Mouse (Mus musculus) megakaryocyte progenitor cell, adult 5-6 weeks (primary cell): Measurements from ENCODE around the gene Muc3. TPM values are rescaled to one million over a fixed set of nuclear protein-coding genes. Genes with fewer than 3 reads are reported as not detected.
"Not testable (repeated sequence)": the region's sequence is repeated elsewhere in the genome, so short reads cannot be mapped to it uniquely, and the experiment has no call there.

Source experiments
- ATAC-seq: replicated peaks from 2 replicates; pipeline ENCODE4 v1.8.0; 2016; ENCODE audit warnings: mild to moderate bottlenecking, moderate TSS enrichment, inconsistent platforms; ENCODE audit not compliant: poor library complexity
- total RNA-seq, 2 experiments: library from RNA; stranded (forward) in 1 of 2; stranded (reverse) in 1 of 2; fragments of 157-497, 149-512 nt in 1 of 2; fragments of 200-1000 nt in 1 of 2; gene quantifications; 2 replicates each; pipeline versions ENCODE4 v1.2.3 to v1.2.4; 2015 to 2017

The Muc3 gene
- total RNA-seq, 2 experiments from 2014 or later, result not detected

DNA sequence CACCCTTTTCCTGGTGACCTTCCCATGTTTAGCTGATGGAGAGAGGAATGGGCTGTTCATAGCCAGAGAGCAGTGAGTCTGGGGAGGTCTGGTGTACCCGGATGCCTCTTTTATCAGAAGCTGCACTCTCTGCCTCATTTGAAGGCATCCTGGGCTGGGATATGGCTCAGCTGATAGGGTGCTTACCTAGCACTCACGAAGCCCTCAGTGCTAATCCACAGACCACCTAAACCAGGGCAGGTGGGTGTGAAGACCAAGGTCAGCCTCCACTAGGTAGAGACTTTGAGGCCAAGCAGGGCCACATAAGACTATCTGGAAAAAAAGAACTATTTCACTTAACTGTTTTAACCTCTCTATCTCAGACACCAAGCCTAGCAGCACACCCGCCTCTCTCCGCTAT is 25.6 kb downstream of the Muc3 start:
- ATAC-seq, result no peak

DNA sequence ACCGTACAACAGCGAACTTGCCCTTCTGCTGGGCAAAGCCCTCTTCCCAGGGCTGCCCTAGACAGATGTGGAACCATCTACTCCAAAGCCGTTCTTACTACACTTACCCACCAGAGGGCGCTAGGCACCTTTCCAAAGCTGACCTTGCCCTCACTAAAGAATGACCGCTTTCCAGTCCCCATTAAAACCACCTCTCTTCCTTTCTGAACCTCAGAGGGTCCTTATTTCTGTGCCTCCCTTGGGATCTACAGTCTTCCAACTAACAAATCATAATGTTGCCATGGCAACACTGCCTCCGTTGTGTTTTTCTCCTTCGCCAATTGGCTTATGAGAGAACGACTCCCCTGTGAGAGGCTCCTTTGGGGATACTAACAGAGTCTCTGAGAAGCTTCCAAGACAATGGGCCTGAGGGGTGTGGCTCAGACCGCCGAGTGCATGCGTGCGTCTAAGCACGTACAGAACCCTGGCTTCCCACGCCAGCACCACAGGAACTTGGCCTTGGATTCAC is 26.4 kb downstream of the Muc3 start:
- peak; percentile 98 for ATAC-seq

DNA sequence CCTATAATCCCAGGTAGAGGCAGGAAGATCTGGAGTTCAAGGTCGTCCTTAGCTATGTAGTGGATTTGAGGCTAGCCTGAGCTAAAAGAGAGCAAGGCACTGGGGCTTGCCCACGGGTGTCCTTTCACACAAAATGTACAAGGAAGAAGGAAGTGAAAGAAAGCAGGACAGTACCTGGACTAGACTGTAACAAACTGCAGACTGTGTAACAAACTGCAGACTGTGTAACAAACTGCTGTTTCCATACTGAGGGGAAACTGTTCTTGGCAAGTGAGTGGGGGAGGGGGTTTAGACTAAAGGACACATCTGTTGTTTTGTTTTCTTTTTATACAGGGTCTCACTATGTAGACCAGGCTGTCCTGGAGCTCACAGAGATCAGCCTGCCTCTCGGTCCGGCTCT is 27.8 kb downstream of the Muc3 start:
- no peak for ATAC-seq

DNA sequence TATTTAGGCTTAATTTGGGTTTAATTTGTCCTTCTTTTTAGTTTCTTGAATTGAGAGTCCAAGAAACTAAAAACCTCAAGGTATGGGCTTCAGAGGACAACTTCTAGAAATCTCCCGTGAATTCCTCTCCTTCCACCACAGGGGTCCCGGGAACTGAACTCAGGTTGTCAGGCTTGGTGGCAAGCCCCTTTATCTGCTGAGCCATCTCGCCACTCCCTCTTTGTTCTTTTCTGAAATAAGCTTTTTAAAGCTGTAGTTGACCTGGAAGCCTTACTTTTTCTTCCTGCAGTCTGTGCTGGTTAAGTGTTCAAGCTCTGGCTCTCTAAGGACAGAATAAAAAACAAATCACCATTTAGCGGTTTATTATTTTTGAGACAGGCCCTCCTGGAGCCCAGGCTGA is 30.2 kb downstream of the Muc3 start:
- ATAC-seq, result no peak

DNA sequence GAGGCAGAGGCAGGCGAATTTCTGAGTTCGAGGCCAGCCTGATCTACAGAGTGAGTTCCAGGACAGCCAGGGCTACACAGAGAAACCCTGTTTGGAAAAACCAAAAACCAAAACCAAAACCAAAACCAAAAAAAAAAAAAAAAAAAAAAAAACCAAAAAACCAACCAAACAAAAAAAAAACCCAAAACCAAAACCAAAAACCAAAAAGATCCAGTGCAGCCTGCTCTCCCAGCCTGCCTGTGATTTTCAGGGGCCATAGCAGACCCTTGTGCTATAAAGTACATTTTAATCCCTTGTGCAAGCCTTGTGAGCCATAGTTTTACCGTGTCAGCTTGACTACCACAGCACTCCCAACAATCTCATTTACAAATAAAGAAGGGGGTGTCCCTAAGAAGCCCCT is 31.1 kb downstream of the Muc3 start:
- not testable (repeated sequence) for ATAC-seq

DNA sequence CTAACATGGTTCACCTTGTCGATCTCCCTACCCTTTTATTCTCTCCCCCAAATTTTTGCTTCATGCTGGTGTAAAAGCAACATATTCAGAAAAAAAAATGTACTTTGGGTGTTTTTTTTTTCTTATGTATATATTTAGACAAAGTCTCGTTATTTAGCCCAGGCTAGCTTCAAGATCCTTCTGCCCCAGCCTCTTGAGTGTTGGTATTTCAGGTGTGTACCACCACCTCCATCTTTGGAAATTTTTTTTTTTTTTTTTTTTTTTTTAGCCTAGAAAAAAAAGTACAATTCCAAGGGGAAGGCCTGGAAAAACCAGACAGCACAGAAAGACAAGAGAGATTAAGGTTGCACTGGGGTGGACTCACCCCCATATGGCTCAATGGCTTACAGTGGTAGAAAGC is 32.1 kb downstream of the Muc3 start:
- ATAC-seq, result no peak

DNA sequence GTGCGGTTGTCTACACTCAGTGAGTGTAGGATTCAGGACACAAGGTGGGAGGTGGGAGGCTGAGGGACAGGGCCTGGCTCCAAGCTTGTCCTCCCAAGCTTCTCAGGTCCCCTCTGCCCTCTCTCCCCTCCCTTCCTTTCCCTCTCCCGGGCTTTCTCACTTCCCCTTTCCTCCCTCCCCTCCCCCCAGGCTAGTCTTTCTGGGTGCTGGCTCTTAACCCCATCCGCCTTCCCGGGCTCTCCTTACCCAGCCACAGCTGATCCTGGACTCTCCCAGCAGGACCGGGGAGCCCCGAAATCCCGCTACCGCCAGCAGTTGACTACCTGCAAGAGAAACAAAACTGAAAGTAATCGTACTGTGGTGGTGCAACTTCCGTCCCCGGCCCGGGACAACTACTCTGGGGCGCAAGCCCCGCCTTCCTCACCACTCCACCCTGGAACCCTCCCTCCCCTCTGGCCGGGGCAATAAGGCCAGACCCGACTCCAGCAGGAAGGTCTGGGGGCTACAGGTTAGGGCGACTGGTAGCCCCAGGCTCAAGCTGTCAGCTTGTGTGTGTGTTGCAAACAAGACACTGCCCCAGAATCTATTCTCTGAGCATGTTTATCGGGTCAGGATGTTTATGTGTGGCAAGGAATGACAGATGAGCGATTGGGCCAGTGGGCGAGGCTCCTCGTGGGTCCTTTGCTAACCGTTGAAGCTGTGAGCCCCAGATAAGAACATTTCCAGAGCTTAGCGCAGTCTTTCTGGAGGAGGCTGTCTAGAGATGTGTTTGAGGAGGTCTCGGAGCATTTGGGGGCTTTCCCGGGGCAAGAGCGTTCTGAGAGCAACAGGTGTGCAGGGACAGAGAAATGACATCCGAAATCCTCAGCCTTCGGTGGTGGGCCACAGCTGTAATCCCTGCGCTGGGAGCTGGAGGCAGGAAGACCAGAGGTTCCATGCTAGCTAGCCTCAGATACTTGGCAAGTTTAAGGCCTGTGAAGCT is 33.0 kb downstream of the Muc3 start, which contains the start of gene Trim56:
Gene Trim56, minus strand, starts transcription at position 344 of the 982 bp plus-strand sequence.
- peak; percentile 92 for ATAC-seq

DNA sequence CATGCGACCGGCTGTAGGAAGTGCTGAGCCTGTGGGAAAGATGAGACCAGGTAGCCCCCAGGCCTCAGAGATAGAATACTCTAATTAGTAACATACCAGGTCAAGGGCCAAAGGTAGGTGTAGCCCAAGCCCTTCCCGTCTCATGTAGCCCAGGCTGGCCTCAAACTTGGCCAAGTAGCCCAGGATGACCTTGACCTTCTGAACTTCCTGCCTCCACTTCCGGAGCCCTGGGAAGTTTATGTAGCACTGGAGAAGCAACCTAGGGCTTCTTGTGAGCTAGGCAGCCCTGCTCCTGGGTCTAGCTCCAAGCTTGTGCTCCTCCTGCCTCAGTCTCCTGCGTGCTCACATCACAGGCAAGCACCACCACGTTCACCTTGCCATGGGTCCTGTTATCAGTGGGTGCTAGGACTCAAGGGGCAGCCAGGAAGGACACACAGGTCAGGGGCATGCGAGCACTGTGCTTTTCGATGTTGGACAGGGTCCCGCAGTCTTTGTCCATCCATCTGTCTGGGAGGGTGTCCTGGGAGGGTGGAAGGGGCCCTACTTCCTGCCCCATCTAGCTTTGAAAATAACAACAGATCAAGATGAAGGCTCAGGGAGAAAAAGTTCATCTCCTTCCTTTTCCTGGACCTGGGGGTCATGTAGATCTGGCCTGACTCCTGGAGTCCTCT is 34.1 kb downstream of the Muc3 start:
- no peak for ATAC-seq

DNA sequence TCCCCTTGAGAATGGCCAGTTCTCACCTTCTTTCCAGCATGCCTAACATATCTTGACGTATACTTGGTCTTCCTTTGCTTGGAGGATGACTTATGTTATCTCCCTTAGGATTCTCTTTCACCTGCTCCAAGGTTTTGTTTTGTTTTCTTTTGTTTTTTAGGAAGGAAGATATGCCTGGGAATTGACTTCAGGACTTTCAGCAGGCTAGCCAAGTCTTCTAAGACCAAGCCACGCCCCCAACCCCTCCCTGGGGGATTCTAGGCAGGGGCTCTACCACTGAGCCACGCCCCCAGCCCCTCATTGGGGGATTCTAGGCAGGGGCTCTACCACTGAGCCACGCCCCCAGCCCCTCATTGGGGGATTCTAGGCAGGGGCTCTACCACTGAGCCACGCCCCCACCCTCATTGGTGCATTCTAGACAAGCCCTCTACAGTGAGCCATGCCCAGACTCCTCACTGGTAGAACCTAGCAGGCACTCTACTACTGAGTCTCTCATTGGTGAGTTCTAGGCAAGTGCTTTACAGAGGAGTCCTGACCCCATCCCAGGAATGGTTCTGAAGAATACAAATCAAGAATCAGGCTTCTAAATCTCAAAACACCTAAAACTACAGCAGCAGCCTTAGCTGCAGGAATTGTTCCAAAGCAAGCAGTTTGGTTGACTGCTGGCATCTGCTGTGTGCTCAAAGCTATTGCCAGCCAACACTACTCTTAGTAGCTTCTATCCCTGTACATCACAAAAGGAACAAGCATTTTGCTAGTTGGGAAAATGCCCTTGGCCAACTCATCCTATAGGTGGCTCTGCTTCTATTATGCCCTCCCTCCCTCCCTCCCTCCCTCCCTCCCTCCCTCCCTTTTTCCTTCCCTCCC is 37.3 kb downstream of the Muc3 start:
- ATAC-seq, result no peak

DNA sequence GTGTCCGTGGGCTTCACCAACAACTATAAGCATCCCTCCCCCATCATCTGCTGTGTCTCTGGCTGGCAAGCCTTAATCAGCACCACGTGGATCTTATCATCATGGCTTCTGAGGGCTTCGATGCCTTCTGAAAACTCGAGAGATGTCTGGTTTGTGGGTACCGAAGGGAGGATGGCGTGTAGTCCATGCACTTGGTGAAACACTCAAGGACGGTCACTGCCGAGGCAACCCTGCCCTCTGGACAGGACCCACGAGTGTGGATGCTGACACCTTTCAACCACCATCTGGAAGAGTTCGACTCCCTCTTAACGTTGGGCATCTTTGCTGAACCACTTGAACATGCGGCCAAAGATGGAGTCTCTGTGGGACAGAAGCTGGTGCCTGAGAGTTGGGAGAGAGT is 38.3 kb downstream of the Muc3 start:
- ATAC-seq, result no peak

DNA sequence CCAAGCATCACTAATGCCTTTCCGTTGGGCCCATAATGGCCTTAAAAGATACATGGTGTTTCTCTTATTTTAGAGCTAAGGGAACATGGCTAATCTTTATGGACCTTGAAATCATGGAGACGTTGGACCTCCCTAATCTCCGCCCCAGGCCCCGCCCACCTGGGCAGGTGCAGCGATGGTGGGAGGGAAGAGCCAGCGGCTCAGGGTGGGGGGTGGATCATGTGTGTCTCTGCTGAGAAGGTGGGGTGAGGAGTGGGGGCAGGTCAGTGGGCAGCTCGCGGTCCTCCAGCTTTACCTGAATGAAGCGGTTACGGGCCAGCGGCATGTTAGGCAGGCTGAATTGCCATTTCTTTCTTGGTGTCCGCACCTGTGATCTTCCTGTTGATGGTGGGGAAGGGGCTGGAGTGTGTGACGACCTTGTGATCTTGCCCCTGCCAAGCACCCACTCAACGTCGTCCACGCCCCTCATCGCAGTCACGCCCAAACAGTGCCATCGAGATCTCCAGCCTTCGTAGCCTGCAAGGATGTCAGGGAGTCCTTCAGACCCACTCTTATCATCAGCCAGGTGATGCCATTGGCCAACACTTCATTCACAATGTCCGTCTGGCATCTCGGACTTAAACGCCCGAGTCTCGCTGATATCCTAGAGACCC is 39.1 kb downstream of the Muc3 start:
- ATAC-seq, result no peak

DNA sequence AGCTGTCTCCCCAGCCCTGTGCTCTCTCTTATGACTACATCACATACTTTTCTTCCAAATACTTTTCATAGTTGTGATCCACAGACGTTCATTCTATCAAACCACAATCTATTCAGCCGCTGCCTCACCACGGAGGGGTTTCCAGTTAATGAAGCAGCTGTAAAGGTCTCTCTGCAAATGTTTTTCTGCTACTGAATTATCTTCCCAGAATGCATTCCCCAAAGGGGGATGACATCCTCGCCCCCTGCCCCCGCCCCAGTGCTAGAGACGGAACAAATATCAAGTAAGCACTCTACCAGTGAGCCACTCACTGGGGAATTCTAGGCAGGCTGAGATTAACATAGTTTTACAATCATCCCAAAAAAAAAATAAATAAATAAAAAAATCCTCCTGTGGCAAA is 41.0 kb downstream of the Muc3 start:
- ATAC-seq, result no peak

DNA sequence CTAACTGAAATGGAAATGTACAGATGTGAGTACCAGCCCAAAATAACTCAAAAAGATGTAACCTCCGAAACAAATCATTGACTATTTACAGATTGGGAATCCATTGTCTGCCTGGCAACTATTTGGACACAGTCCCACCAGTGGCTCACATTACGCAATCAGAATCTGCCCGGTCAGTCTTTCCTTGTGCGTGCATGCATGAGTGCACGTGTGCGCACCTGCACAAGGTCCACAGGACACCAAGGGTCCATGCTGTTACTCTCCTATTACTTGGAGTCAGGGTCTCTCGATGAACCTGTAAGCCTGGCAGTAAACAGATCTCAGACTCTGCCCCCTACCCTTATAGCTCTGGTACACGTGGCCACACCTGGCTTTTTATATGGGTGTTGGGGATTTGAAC is 41.5 kb downstream of the Muc3 start:
- no peak for ATAC-seq

DNA sequence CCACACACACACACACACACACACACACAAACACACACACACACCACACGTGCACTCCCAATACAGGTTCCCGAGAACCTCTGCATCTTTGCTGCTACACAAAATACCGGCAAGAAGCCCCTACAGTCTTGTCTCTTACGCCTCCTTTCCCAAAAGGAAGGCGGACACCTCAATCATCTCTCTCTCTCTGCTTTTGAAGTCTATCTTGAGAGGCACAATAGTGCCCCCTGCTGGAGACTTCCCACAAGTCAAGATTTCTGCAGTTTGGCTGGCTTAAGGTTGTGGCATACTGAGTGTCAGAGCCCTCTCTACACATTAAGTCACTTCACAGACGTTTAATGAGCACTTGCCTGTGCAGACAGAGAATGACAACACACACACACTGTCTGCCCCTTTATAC is 42.1 kb downstream of the Muc3 start:
- peak; percentile 53 for ATAC-seq

DNA sequence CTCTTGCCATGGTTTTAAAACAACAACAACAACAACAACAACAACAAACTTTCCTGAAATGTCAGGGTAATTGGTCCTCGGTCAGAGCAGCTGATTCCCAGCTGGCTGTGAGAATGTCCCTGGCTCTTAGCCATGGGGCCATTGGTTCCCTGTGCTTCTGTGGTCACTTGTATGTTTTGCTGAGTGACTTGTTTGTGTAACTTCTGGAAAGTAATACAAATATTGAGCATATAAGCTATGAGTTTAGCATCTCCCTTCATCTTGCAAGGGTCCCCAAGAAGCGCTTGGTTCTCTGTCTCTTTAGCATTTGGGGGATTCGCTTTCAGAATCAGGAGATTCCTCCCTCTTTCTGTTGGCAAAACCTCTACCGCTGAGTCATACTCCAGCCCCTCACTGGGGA is 42.7 kb downstream of the Muc3 start:
- ATAC-seq, result no peak

DNA sequence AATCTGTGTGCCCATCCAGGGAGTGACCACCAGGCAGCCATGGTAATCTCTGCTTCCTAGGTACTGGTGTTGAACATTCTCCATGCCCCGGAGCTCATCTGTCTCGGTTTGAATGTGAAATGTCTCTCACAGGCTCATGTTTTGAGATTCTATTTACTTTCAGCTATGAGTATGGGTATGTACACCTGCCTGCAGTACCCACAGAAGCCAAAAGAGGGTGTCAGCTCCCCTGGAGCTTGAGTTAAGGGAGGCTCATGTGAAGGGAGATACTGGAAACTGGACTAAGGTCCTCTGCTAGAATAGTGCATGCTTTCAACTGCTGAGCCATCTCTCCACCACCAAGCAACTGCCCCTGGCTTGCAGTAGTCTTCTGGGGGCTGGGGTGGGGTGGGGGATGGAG is 45.2 kb downstream of the Muc3 start:
- no peak for ATAC-seq

DNA sequence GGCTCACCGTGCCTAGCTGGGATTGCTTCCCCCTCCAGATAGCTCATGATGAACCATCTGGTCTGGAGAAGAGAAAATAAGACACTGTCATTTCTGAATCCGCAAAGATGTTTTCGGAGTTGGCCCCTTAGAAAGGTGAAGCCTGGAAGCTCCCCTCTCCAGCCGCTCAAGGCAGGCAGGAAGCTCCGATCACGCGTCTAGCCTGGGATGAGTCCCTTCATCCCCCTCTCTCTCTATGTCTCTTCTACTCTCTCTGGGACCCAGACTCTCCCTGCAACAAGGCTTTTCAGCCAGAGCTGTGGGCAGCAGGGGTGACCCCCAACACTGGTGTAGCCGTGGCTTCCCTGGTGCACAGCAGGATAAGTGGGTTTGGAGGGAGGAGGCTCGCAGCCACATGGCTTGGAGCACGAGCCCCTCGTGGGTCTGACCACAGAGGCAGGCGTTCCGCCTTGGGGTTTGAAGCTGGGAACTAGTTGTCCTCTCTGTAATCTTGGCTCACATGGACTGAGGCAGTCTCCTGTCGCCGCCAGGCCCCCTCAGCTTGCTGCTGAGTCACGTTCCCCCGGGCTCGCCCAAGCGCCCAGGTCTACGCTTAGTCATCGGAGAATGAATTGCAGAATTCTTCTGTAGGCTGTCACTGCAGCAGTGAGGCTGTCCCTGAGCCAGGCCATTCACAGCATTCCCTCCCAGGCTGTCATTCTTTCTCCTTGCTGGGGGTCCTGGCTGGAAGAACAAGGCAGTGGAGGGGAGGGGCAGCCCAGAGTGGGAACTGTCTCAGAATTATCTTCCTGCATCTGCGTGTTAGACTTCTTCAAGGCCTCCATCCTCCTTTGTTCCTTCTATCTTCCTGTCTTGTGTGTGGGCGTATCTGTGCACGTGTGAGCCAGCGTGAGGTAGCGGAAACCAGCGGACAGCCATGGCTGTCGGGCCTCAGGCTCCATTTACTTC is 46.3 kb downstream of the Muc3 start:
- peak; percentile 84 for ATAC-seq

DNA sequence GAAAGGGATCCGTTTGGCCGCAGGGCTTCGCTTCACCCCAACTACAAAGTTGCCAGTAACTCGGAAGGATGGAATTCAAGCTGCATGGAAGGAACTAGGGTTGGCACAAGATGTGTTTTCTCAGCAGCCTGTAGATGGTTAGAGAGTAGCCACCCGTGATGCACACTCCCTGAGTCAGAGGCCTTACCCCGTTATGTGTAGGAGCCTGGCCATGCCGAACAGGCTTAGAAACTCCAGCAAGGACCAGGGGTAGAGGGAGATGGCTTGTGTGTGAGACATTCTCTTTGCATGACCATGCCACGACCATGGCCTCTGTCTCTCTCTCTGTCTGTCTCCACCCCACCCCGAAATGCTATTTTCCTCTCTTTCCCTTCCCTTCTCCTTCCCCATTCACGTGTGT is 47.0 kb downstream of the Muc3 start:
- ATAC-seq, result no peak

DNA sequence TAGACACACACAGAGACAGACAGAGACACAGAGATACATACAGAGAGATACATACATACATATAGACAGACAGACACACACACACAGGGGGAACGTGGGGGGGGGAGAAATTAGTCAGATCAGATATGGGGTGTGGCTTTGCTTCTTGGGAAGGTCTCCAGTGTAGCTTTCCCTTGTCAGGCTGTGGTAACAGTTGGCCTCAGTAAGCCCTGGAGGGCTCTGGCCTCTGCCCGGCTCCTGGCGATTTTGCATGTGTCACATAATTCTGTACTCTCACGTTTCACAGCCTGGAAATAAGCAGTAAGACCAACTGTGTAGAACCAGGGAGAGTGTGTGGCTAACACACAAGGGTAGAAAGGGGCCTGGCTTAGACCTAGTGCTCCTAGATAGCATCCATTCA is 48.5 kb downstream of the Muc3 start:
- no peak for ATAC-seq
